Mouse (Mus musculus): Measurements from ENCODE around the gene Taar7a. TPM values are rescaled to one million over a fixed set of nuclear protein-coding genes. Genes with fewer than 3 reads are reported as not detected.

The Taar7a gene
- not detected in 2 replicates for polyA plus RNA-seq (2012; ENCODE audit: low replicate concordance)

GRCm38 (mm10) chr10:23993381-23993780 lies at the start of gene Taar7a:
TSS of gene Taar7a (minus strand) at chr10:23993481.

DNA sequence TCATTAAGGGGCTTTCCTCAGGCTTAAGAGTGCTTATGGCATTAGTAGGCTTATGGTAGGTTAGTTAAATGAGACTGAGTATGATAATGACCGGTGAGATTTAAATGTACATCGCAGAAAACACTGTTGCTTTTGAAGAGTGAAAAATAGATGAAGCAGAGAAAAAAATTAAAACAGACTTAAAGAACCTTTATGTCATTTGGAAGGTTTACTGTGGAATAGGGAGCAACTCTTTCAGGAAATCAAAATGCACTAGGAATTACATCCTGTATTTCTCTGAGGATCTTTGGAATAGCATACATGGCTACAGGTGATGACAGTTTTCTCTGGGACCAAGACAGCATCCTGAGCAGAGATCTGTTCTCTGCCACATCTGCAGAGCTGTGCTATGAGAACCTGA lies 44.0 kb upstream of the Taar7a start, which contains the start of gene Taar7e:
Gene Taar7e (plus strand): TSS at position 301 of the 400 bp plus-strand sequence.

GRCm38 (mm10) chr10:24026922-24027321 lies 33.6 kb upstream of the Taar7a start, which contains the start of gene Taar7d:
TSS of gene Taar7d (plus strand) at chr10:24027222.

GRCm38 (mm10) chr10:23999639-24000038 lies 6.4 kb upstream of the Taar7a start, which contains the start of gene Taar7b:
TSS of gene Taar7b (plus strand) at chr10:23999939.

DNA sequence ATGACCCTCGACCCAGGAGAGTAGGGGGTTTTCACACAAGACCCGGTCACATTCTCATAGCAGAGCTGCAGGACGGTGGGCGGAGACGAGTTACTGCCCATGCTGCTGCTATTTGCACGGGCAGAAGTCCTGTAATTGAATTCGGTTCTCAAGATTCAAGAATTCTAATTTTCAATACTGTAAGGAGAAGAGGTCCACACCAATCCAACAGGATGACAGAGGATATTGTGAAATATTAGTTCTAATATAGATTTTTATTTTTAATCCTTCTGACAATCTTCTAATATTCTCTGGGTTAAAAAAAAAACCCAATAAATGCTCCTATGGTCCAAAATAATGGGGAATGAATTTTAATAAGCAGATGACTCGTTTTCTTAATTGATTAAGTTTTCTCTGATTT lies 7.7 kb downstream of the Taar7a start, which contains the start of gene Taar6:
Gene Taar6 (minus strand): TSS at position 101 of the 400 bp plus-strand sequence.

DNA sequence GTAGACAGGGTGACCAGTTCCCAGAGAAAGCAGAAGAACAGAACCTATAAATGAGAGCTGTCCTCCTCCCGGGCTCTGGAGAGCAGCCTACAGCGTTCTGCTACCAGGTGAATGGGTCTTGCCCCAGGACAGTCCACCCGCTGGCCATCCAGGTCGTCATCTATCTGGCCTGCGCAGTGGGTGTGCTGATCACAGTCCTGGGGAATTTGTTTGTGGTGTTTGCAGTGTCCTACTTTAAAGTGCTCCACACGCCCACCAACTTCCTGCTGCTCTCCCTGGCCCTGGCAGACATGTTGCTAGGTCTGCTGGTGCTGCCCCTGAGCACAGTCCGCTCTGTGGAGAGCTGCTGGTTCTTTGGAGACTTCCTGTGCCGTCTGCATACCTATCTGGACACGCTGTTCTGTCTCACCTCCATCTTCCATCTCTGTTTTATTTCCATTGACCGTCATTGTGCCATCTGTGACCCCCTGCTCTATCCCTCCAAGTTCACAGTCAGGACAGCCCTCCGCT lies 22.6 kb downstream of the Taar7a start, which contains the start of gene Taar5:
Gene Taar5 (plus strand): TSS at position 51 of the 510 bp plus-strand sequence.

DNA sequence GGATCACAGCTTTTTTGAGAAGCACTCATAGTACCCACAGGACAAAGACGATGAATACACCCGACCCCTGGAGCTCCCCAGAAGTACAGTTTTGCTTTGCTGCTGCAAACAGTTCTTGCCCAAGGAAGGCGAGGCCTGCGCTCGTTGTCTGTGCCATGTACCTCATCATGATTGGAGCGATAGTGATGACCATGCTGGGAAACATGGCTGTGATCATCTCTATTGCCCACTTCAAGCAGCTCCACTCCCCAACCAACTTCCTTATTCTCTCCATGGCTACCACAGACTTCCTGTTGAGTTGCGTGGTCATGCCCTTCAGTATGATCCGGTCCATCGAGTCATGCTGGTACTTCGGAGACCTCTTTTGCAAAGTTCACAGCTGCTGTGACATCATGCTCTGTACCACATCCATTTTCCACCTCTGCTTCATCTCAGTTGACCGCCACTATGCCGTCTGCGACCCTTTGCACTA lies 32.8 kb downstream of the Taar7a start, which contains the start of gene Taar4:
Gene Taar4 (plus strand): TSS at position 51 of the 472 bp plus-strand sequence.

DNA sequence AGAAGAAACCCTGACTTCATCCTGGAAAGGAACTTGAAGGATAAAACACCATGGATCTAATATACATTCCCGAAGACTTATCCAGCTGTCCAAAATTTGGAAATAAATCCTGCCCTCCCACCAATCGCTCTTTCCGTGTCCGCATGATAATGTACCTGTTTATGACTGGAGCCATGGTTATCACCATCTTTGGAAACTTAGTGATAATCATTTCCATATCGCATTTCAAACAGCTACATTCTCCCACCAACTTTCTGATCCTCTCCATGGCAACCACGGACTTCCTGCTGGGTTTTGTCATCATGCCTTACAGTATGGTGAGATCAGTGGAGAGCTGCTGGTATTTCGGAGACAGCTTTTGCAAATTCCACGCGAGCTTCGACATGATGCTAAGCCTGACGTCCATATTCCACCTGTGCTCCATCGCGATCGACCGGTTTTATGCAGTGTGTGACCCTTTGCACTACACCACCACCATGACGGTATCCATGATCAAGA lies 43.7 kb downstream of the Taar7a start, which contains the start of gene Taar3:
Gene Taar3 (plus strand): TSS at position 51 of the 498 bp plus-strand sequence.

Other genes starting within 250 kb of the Taar7a start
- 80.2 and 1,134 TPM in 2 replicates for gene Rps12, start 206.2 kb downstream of the Taar7a start, polyA plus RNA-seq (2012; ENCODE audit: low replicate concordance)
- 1.1 and 2.2 TPM in 2 replicates for gene Slc18b1, start 196.5 kb downstream of the Taar7a start, polyA plus RNA-seq (2012; ENCODE audit: low replicate concordance)
- 0.13 TPM in 1 of 2 replicates, not detected in the other for gene Vnn3, start 142.0 kb downstream of the Taar7a start, polyA plus RNA-seq (2012; ENCODE audit: low replicate concordance)
- gene Vnn1, start 98.8 kb downstream of the Taar7a start, polyA plus RNA-seq (2012; ENCODE audit: low replicate concordance): not detected in 2 replicates
- gene Taar1, start 73.1 kb downstream of the Taar7a start, polyA plus RNA-seq (2012; ENCODE audit: low replicate concordance): not detected in 2 replicates
- not detected in 2 replicates for gene Taar2, start 54.9 kb downstream of the Taar7a start, polyA plus RNA-seq (2012; ENCODE audit: low replicate concordance)
- gene Taar3, start 43.9 kb downstream of the Taar7a start, polyA plus RNA-seq (2012; ENCODE audit: low replicate concordance): not detected in 2 replicates
- not detected in 2 replicates for gene Taar4, start 33.0 kb downstream of the Taar7a start, polyA plus RNA-seq (2012; ENCODE audit: low replicate concordance)
- not detected in 2 replicates for gene Taar5, start 22.8 kb downstream of the Taar7a start, polyA plus RNA-seq (2012; ENCODE audit: low replicate concordance)
- not detected in 2 replicates for gene Taar6, start 7.8 kb downstream of the Taar7a start, polyA plus RNA-seq (2012; ENCODE audit: low replicate concordance)
- gene Taar7b, start 6.5 kb upstream of the Taar7a start, polyA plus RNA-seq (2012; ENCODE audit: low replicate concordance): not detected in 2 replicates
- not detected in 2 replicates for gene Taar7d, start 33.7 kb upstream of the Taar7a start, polyA plus RNA-seq (2012; ENCODE audit: low replicate concordance)
- not detected in 2 replicates for gene Taar7e, start 44.1 kb upstream of the Taar7a start, polyA plus RNA-seq (2012; ENCODE audit: low replicate concordance)
- not detected in 2 replicates for gene Taar7f, start 56.0 kb upstream of the Taar7a start, polyA plus RNA-seq (2012; ENCODE audit: low replicate concordance)
- gene Taar8a, start 83.0 kb upstream of the Taar7a start, polyA plus RNA-seq (2012; ENCODE audit: low replicate concordance): not detected in 2 replicates
- gene Taar8b, start 98.8 kb upstream of the Taar7a start, polyA plus RNA-seq (2012; ENCODE audit: low replicate concordance): not detected in 2 replicates
- not detected in 2 replicates for gene Taar8c, start 108.4 kb upstream of the Taar7a start, polyA plus RNA-seq (2012; ENCODE audit: low replicate concordance)
- gene Taar9, start 116.1 kb upstream of the Taar7a start, polyA plus RNA-seq (2012; ENCODE audit: low replicate concordance): not detected in 2 replicates
- 56.3 and 130 TPM in 2 replicates for gene Stx7, start 155.8 kb upstream of the Taar7a start, polyA plus RNA-seq (2012; ENCODE audit: low replicate concordance)
- not detected in 2 replicates for gene Moxd1, start 230.0 kb upstream of the Taar7a start, polyA plus RNA-seq (2012; ENCODE audit: low replicate concordance)